Mouse (Mus musculus) 3134 (cell line): ENCODE data around the gene Nr2f6.
"Not testable (repeated sequence)": the region's sequence is repeated elsewhere in the genome, so short reads cannot be mapped to it uniquely, and the experiment has no call there.

ENCODE experiments used
- DNase-seq: peaks from one replicate; pipeline ENCODE4 v3.0.0-alpha.2; 2011; ENCODE audit warnings: low spot score; ENCODE audit not compliant: insufficient read length; ENCODE audit errors: extremely low read depth

Gene Nr2f6

GRCm38 (mm10) chr8:71369040-71369718 is 12.6 kb downstream of the Nr2f6 start:
- DNase-seq, result no peak

- DNase-seq, result no peak
Measured at GRCm38 (mm10) chr8:71368366-71368765, 13.4 kb downstream of the Nr2f6 start.

GRCm38 (mm10) chr8:71367529-71368176 is 14.1 kb downstream of the Nr2f6 start:
- no peak for DNase-seq

- peak; percentile 95 for DNase-seq
Measured at GRCm38 (mm10) chr8:71366771-71367528, 14.8 kb downstream of the Nr2f6 start, which contains the start of gene Use1. Gene Use1, plus strand, starts transcription at chr8:71366848.

GRCm38 (mm10) chr8:71358026-71358425 is 23.7 kb downstream of the Nr2f6 start:
- no peak for DNase-seq

- DNase-seq, result no peak
Measured at GRCm38 (mm10) chr8:71351520-71351919, 30.2 kb downstream of the Nr2f6 start.

GRCm38 (mm10) chr8:71351117-71351516 is 30.6 kb downstream of the Nr2f6 start:
- peak; percentile 41 for DNase-seq

- no peak for DNase-seq
Measured at GRCm38 (mm10) chr8:71346581-71346980, 35.2 kb downstream of the Nr2f6 start.

- DNase-seq, result no peak
Measured at GRCm38 (mm10) chr8:71340625-71341024, 41.1 kb downstream of the Nr2f6 start.

GRCm38 (mm10) chr8:71337834-71338233 is 43.9 kb downstream of the Nr2f6 start:
- not testable (repeated sequence) for DNase-seq

- no peak for DNase-seq
Measured at GRCm38 (mm10) chr8:71324848-71325247, 56.9 kb downstream of the Nr2f6 start.
